Mouse (Mus musculus) lung, embryonic 15.5 days (tissue): Measurements from ENCODE around the gene Olfr1269. TPM values are rescaled to one million over a fixed set of nuclear protein-coding genes. Genes with fewer than 3 reads are reported as not detected.

Source experiments
- ATAC-seq: fragments of 200-750 bp; cut with Nextera tagmentation; 2 replicates; pipeline ENCODE4 v1.8.0; 2017; ENCODE audit warnings: moderate number of reproducible peaks, borderline replicate concordance; ENCODE audit not compliant: low FRiP score, low TSS enrichment; ENCODE audit errors: extremely low read depth
- H3K27ac ChIP-seq: fragments of 300-500 bp; sonication (generic); 2 replicates; pipeline ENCODE4 v1.5.1; 2015; ENCODE audit warnings: moderate library complexity, mild to moderate bottlenecking, inconsistent platforms
- H3K27me3 ChIP-seq: fragments of 300-500 bp; sonication (generic); 2 replicates; pipeline ENCODE4 v1.6.1; 2015; ENCODE audit warnings: inconsistent platforms
- H3K36me3 ChIP-seq: fragments of 300-500 bp; sonication (generic); 2 replicates; pipeline ENCODE4 v1.6.1; 2015; ENCODE audit warnings: inconsistent platforms
- H3K4me1 ChIP-seq: fragments of 300-500 bp; sonication (generic); 2 replicates; pipeline ENCODE4 v1.6.1; 2015; ENCODE audit warnings: inconsistent platforms
- H3K4me2 ChIP-seq: fragments of 300-500 bp; sonication (generic); 2 replicates; pipeline ENCODE4 v1.6.1; 2015; ENCODE audit warnings: inconsistent platforms, mild to moderate bottlenecking, moderate library complexity
- H3K4me3 ChIP-seq: fragments of 300-500 bp; sonication (generic); 2 replicates; pipeline ENCODE4 v1.5.1; 2015; ENCODE audit warnings: mild to moderate bottlenecking, inconsistent platforms
- H3K9ac ChIP-seq: fragments of 300-500 bp; sonication (generic); 2 replicates; pipeline ENCODE4 v1.6.1; 2015; ENCODE audit warnings: inconsistent platforms
- H3K9me3 ChIP-seq: fragments of 300-500 bp; sonication (generic); 2 replicates; pipeline ENCODE4 v1.6.1; 2016; ENCODE audit warnings: inconsistent platforms
- WGBS: fragments of 180-500 bp; shearing (Covaris S2); methylation state at CpG from one replicate; pipeline ENCODE4 v1.1.7; 2015; 5-methylcytosine and 5-hydroxymethylcytosine counted together
- polyA plus RNA-seq: library from polyadenylated mRNA; unstranded; fragments of >200 nt; fragmentation: Nextera tagmentation; extraction: Ambion mirVana; gene quantifications from 2 replicates; pipeline ENCODE4 v1.2.1, GENCODE M21; 2015

Olfr1269 gene
- not detected in 2 replicates for polyA plus RNA-seq

DNA sequence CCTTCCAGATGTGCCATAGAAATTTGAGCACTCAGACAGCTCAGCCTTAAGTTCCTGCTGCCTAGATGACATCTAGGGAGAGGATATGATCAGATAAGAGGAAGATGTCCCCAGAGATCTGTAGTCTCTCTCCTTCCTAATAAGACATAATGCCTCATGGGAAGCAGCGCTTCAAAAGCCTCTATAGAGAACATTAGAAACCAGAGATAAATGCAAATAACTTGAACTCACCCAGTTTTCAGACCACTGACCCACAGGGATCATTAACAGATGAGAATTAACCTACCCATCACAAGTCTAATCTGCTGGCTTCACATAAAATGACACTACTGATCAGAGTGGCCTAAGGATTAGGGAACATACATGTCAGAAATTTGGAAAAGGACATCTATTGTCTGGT, at the start of gene Olfr1269:
TSS of gene Olfr1269 (minus strand) at position 101 of the 400 bp plus-strand sequence.
- Histone ChIP-seq H3K9me3 (no peaks in the 10 kb centered on the region), H3K4me2 (no peak within 1 kb of the TSS), H3K27ac (no peak within 1 kb of the TSS), H3K27me3 (no peaks in the 10 kb centered on the region), H3K36me3 (no peaks in the 10 kb centered on the region), H3K4me1 (no peaks in the 10 kb centered on the region), H3K4me3 (no peak within 1 kb of the TSS), H3K9ac (no peak within 1 kb of the TSS)
- no peak for ATAC-seq
- WGBS: 78% methylated on average over 1 of the region's 1 CpGs

DNA sequence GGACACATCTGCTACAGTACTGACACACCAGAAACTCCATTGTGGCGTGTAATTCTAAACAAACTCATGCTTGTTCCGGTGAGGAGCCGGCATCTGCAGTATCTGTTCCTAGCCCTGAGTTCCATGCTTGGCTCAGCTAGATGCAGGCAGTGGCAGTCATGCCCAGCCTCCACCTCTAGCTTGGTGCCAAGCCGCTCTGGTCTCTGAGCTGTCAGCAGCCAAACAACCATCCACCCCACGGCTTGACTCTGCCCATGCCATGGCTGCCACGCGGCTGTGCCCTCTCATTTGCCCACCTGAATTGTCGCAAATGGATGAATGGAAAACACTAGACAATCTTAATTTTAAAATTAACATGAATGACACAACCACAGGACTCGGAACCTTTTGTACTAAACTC, 32.7 kb upstream of the Olfr1269 start:
- Histone ChIP-seq H3K4me1 (no peaks in the 10 kb centered on the region), H3K4me3 (no peak overlapping the region), H3K27me3 (no peaks in the 10 kb centered on the region), H3K36me3 (no peaks in the 10 kb centered on the region), H3K27ac (no peak overlapping the region), H3K9me3 (no peaks in the 10 kb centered on the region), H3K4me2 (no peak overlapping the region), H3K9ac (no peak overlapping the region)
- no peak for ATAC-seq
- WGBS: 82% methylated on average over 9 of the region's 9 CpGs

DNA sequence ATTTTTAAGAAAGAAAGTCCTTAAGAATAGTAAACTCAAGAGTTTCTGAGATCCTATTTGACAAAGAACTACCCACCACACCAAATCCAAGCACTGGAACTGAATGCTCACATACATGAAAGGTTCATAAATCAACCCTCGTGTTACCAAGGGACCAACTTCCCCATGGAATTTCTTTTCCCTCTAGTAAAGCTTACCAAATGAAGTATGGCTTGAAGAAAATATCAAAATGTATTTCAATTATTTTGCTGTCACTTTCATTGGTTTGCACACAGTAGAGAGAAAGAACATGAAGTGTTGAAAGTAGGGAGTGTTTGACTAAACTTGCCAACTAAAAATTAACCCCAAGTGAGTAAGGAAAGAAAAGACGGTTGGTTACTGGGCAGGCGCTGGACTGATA, 31.8 kb upstream of the Olfr1269 start, which contains the start of gene Olfr1270:
TSS of gene Olfr1270 (minus strand) at position 101 of the 400 bp plus-strand sequence.
- H3K4me2 ChIP-seq: no peak within 1 kb of the TSS
- no peak within 1 kb of the TSS for H3K9ac ChIP-seq
- H3K9me3 ChIP-seq: no peaks in the 10 kb centered on the region
- H3K27ac ChIP-seq: no peak within 1 kb of the TSS
- WGBS: 66% methylated on average over 3 of the region's 3 CpGs
- no peaks in the 10 kb centered on the region for H3K36me3 ChIP-seq
- ATAC-seq: no peak
- no peaks in the 10 kb centered on the region for H3K27me3 ChIP-seq
- H3K4me3 ChIP-seq: no peak within 1 kb of the TSS
- no peaks in the 10 kb centered on the region for H3K4me1 ChIP-seq

DNA sequence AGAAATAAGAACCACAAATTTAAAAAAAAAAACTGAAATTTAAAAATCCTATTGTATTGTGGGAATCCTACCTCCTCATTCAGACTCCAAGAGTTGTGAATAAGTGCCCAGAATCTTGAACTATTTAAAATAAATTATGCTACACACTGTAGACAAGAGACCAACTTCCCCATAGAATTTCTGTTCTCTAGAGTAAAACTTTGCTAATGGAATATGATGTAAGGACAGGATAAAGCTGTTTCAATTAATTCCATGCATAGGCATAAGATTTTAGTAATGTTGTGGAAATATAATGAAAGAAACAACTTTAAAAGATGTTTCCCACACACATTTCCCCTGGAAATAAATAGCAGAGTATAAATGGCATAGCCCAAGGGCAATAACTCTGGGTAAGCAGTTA, 21.0 kb upstream of the Olfr1269 start, which contains the start of gene Olfr32:
TSS of gene Olfr32 (minus strand) at position 101 of the 400 bp plus-strand sequence.
- Histone ChIP-seq H3K4me3 (no peak within 1 kb of the TSS), H3K27me3 (no peaks in the 10 kb centered on the region), H3K9ac (no peak within 1 kb of the TSS), H3K36me3 (no peaks in the 10 kb centered on the region), H3K9me3 (no peaks in the 10 kb centered on the region), H3K27ac (no peak within 1 kb of the TSS), H3K4me2 (no peak within 1 kb of the TSS), H3K4me1 (no peaks in the 10 kb centered on the region)
- ATAC-seq: no peak

DNA sequence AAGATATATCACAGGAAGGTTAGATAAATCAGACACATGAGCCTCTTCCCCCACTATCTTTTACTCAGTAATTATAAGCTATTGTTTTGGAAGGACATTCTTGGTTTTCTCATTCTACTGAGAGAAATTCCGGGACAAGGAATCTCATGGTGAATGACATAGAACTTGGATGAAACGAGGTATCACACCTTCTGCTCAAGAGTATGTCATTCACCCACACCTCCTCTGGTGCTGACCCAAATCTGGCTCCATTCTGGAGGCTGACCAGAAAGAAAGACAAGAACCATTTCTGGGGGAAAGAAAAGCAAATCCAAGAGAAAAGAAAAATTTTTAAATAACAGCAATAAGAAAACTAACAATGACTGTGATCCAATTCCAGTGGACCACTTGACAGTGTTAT, 51.1 kb downstream of the Olfr1269 start:
- H3K9ac ChIP-seq: no peak overlapping the region
- no peaks in the 10 kb centered on the region for H3K36me3 ChIP-seq
- H3K4me2 ChIP-seq: no peak overlapping the region
- no peak overlapping the region for H3K27ac ChIP-seq
- no peaks in the 10 kb centered on the region for H3K4me1 ChIP-seq
- H3K9me3 ChIP-seq: no peaks in the 10 kb centered on the region
- 46% methylated on average over 2 of the region's 2 CpGs for WGBS
- no peak overlapping the region for H3K4me3 ChIP-seq
- H3K27me3 ChIP-seq: no peaks in the 10 kb centered on the region
- ATAC-seq: no peak

Other genes starting within 250 kb of the Olfr1269 start
- gene Olfr1257, start 243.0 kb downstream of the Olfr1269 start, polyA plus RNA-seq: not detected in 2 replicates
- gene Olfr1258, start 194.1 kb downstream of the Olfr1269 start, polyA plus RNA-seq: not detected in 2 replicates
- not detected in 2 replicates for gene Olfr1259, start 172.7 kb downstream of the Olfr1269 start, polyA plus RNA-seq
- not detected in 2 replicates for gene Olfr1260, start 147.1 kb downstream of the Olfr1269 start, polyA plus RNA-seq
- gene Olfr1261, start 130.2 kb downstream of the Olfr1269 start, polyA plus RNA-seq: not detected in 2 replicates
- gene Olfr1262, start 121.3 kb downstream of the Olfr1269 start, polyA plus RNA-seq: not detected in 2 replicates
- not detected in 2 replicates for gene Olfr1263, start 109.3 kb downstream of the Olfr1269 start, polyA plus RNA-seq
- gene Olfr1264, start 95.8 kb downstream of the Olfr1269 start, polyA plus RNA-seq: not detected in 2 replicates
- not detected in 2 replicates for gene Olfr1265, start 86.1 kb downstream of the Olfr1269 start, polyA plus RNA-seq
- gene Olfr140, start 57.8 kb downstream of the Olfr1269 start, polyA plus RNA-seq: not detected in 2 replicates
- not detected in 2 replicates for gene Olfr32, start 20.9 kb upstream of the Olfr1269 start, polyA plus RNA-seq
- gene Olfr1270, start 31.7 kb upstream of the Olfr1269 start, polyA plus RNA-seq: not detected in 2 replicates
- gene Olfr1506, start 103.1 kb upstream of the Olfr1269 start, polyA plus RNA-seq: not detected in 2 replicates
- not detected in 2 replicates for gene Olfr142, start 136.2 kb upstream of the Olfr1269 start, polyA plus RNA-seq
- gene Olfr1271, start 149.6 kb upstream of the Olfr1269 start, polyA plus RNA-seq: not detected in 2 replicates
- gene Olfr1272, start 171.4 kb upstream of the Olfr1269 start, polyA plus RNA-seq: not detected in 2 replicates
- not detected in 2 replicates for gene Gm13769, start 200.8 kb upstream of the Olfr1269 start, polyA plus RNA-seq